Mouse (Mus musculus) embryonic facial prominence, embryonic 14.5 days (tissue): ENCODE data around the gene Igf2bp2. TPM values are rescaled to one million over a fixed set of nuclear protein-coding genes. Genes with fewer than 3 reads are reported as not detected.
A peak's percentile ranks its signal among the peaks of the same experiment; 100 is the strongest.

ENCODE experiments used
- ATAC-seq: fragments of 200-750 bp; cut with Nextera tagmentation; 2 replicates; pipeline ENCODE4 v1.8.0; 2017; ENCODE audit warnings: low read depth, moderate number of reproducible peaks, moderate TSS enrichment
- DNase-seq: peaks from one replicate; pipeline ENCODE4 v3.0.0-alpha.2; 2015; ENCODE audit warnings: low spot score
- H3K27ac ChIP-seq: fragments of 300-500 bp; sonication (generic); replicated peaks from 2 replicates; pipeline ENCODE4 v1.5.1; 2014; ENCODE audit warnings: low read depth, mild to moderate bottlenecking, low read length, moderate library complexity
- H3K27me3 ChIP-seq: fragments of 300-500 bp; sonication (generic); replicated peaks from 2 replicates; pipeline ENCODE4 v1.6.1; 2014; ENCODE audit warnings: low read length; ENCODE audit not compliant: control insufficient read depth, insufficient read depth
- H3K36me3 ChIP-seq: fragments of 300-500 bp; sonication (generic); 2 replicates; pipeline ENCODE4 v1.6.1; 2014; ENCODE audit warnings: low read length, mixed read lengths; ENCODE audit not compliant: control insufficient read depth, insufficient read depth
- H3K4me1 ChIP-seq: fragments of 300-500 bp; sonication (generic); 2 replicates; pipeline ENCODE4 v1.6.1; 2014; ENCODE audit warnings: antibody characterized with exemption, low read length; ENCODE audit not compliant: control insufficient read depth, insufficient read depth
- H3K4me2 ChIP-seq: fragments of 300-500 bp; sonication (generic); 2 replicates; pipeline ENCODE4 v1.6.1; 2014; ENCODE audit warnings: low read depth, mild to moderate bottlenecking, low read length, moderate library complexity, mixed read lengths
- H3K4me3 ChIP-seq: fragments of 300-500 bp; sonication (generic); 2 replicates; pipeline ENCODE4 v1.5.1; 2014; ENCODE audit warnings: low read depth, mild to moderate bottlenecking, low read length
- H3K9ac ChIP-seq: fragments of 300-500 bp; sonication (generic); 2 replicates; pipeline ENCODE4 v1.6.1; 2014; ENCODE audit warnings: low read depth, mild to moderate bottlenecking, low read length, moderate library complexity, mixed read lengths
- H3K9me3 ChIP-seq: fragments of 300-500 bp; sonication (generic); 2 replicates; pipeline ENCODE4 v1.6.1; 2016; ENCODE audit warnings: low read length; ENCODE audit not compliant: control insufficient read depth
- WGBS: fragments of 180-500 bp; shearing (Covaris S2); extraction: QIAGEN DNeasy Blood & Tissue Kit; methylation state at CpG from one replicate; pipeline ENCODE4 v1.1.7; 2014; 5-methylcytosine and 5-hydroxymethylcytosine counted together
- polyA plus RNA-seq: library from polyadenylated mRNA; unstranded; fragments of >200 nt; fragmentation: Nextera tagmentation; extraction: Ambion mirVana; gene quantifications from 2 replicates; pipeline ENCODE4 v1.2.1, GENCODE M21; 2014

Igf2bp2 gene
- polyA plus RNA-seq, 1 experiment from 2014 or later, result 74.7 TPM

- Histone ChIP-seq H3K27me3 (no peaks in the 10 kb centered on the region), H3K9me3 (0 out of 2 replicates have a peak, but pooled peaks cover 5% of the 10 kb centered on the region), H3K36me3 (no peaks in the 10 kb centered on the region), H3K9ac (no peak overlapping the region), H3K4me3 (no peak overlapping the region), H3K4me1 (no peaks in the 10 kb centered on the region), H3K4me2 (no peak overlapping the region), H3K27ac (no peak overlapping the region)
- no peak for ATAC-seq
- no peak for DNase-seq
- 69% methylated on average over 2 of the region's 2 CpGs for WGBS
These were observed 14.9 kb upstream of the Igf2bp2 start for GRCm38 (mm10) chr16:22177999-22178398.

DNA sequence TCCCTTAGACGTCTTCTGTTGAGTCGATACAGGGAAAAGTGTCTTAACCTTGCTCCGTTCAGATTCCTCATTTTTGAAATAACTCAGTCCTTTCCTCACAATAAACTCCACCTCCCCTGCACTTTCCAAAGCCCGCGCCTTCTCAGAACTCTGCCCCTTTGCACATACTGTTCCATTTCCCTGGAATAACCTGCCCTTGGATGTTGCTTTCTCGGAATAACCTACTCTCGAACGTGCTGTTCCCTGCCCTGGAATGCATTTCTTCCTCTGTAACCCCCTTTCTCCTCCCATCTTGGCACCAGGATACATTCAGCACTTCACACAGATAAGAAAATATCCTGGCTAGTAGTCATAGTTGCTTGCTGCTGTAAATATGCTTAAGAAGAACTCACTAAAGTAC is 5.6 kb upstream of the Igf2bp2 start:
- Histone ChIP-seq H3K4me1 (no peaks in the 10 kb centered on the region), H3K9ac (no peak overlapping the region), H3K27ac (no peak overlapping the region), H3K9me3 (no peaks in the 10 kb centered on the region), H3K36me3 (no peaks in the 10 kb centered on the region), H3K4me2 (no peak overlapping the region), H3K4me3 (no peak overlapping the region), H3K27me3 (no peaks in the 10 kb centered on the region)
- DNase-seq (no peak), ATAC-seq (no peak)
- WGBS, result 89% methylated on average over 8 of the region's 8 CpGs

DNA sequence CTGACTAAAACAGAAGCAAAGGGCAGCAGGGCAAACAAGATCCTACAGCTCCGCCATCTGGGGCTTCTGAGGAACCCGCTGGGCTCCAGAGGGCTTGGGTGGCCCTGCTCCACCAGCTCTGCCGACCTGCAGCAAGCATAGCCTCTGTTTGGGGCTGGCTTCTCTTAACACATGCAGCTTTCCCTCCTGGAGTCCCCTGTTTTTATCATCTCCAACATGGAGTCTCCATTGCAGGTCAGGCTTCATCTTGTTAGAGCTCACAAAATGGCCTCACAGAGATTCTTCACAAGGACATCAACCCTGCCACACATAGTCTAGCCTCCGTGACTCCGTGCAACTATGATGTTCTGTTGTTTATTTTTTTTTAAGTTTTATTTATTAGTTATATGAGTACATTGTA is 2.5 kb upstream of the Igf2bp2 start:
- DNase-seq (no peak), ATAC-seq (no peak)
- H3K4me2 ChIP-seq, result no peak overlapping the region
- H3K27ac ChIP-seq, result no peak overlapping the region
- H3K4me3 ChIP-seq, result no peak overlapping the region
- no peaks in the 10 kb centered on the region for H3K9me3 ChIP-seq
- no peak overlapping the region for H3K9ac ChIP-seq
- no peaks in the 10 kb centered on the region for H3K36me3 ChIP-seq
- H3K27me3 ChIP-seq, result no peaks in the 10 kb centered on the region
- WGBS, result 92% methylated on average over 5 of the region's 5 CpGs
- no peaks in the 10 kb centered on the region for H3K4me1 ChIP-seq

- Histone ChIP-seq H3K36me3 (no peaks in the 10 kb centered on the region), H3K27me3 (no peaks in the 10 kb centered on the region), H3K4me3 (no peak overlapping the region), H3K9ac (0 out of 2 replicates have a peak overlapping the region, but pooled peaks have one; percentile 97), H3K27ac (no peak overlapping the region), H3K4me1 (peaks cover 8% of the 10 kb centered on the region; the same call in 1 of the 2 replicates), H3K9me3 (no peaks in the 10 kb centered on the region), H3K4me2 (peak overlapping the region; percentile 81)
- 54% methylated on average over 8 of the region's 8 CpGs for WGBS
- DNase-seq (no peak), ATAC-seq (no peak)
These were observed 1.3 kb upstream of the Igf2bp2 start for GRCm38 (mm10) chr16:22164446-22164845.

GRCm38 (mm10) chr16:22163456-22163851 is 355 bp upstream of the Igf2bp2 start:
- Histone ChIP-seq H3K9ac (peak overlapping the region; percentile 97), H3K36me3 (no peaks in the 10 kb centered on the region), H3K4me3 (peak overlapping the region; percentile 96), H3K9me3 (no peaks in the 10 kb centered on the region), H3K4me1 (peaks cover 12% of the 10 kb centered on the region), H3K27ac (peak overlapping the region; percentile 93), H3K27me3 (no peaks in the 10 kb centered on the region), H3K4me2 (peak overlapping the region; percentile 81)
- DNase-seq (peak; percentile 84), ATAC-seq (peak; percentile 50)
- WGBS, result 1% methylated on average over 19 of the region's 27 CpGs

DNA sequence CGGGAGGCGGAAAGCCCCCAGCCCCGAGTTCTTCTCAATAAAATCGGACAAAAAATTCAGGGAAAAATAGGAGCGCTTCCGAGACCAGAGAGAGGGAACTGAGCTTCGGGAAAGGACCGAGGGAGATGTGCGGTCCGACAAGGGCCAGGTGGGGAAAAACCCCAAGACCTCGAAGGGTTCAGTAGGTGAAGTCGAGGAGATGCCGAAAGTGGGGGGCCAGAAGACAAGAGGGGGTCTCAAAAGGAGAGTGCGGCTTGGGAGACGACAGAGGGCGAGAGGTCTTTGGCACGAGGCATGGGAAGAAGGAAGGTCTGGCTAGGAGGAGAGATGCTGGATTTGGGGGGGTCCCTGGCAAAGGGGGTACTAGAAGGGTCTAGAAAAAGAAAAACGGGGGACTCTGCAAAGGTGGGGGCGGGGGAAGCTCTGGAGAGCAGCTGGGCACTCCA is 1.0 kb downstream of the Igf2bp2 start:
- no peak for ATAC-seq

GRCm38 (mm10) chr16:22161351-22162065 is 1.6 kb downstream of the Igf2bp2 start:
- Histone ChIP-seq H3K4me2 (peak overlapping the region; percentile 81), H3K27me3 (no peaks in the 10 kb centered on the region), H3K9ac (peak overlapping the region; percentile 97), H3K4me3 (peak overlapping the region; percentile 96), H3K4me1 (peaks cover 17% of the 10 kb centered on the region), H3K36me3 (no peaks in the 10 kb centered on the region), H3K9me3 (no peaks in the 10 kb centered on the region), H3K27ac (peak overlapping the region; percentile 93)
- DNase-seq (peak; percentile 74), ATAC-seq (peak; percentile 34; the same call in 1 of the 2 replicates)
- WGBS, result under 1% methylated on average over 49 of the region's 71 CpGs

More for the DNA sequence above, 1.0 kb downstream of the Igf2bp2 start:
- H3K27ac ChIP-seq, result peak overlapping the region; percentile 93
- peaks cover 17% of the 10 kb centered on the region for H3K4me1 ChIP-seq
- no peaks in the 10 kb centered on the region for H3K27me3 ChIP-seq
- DNase-seq, result peak; percentile 20
- peak overlapping the region; percentile 96 for H3K4me3 ChIP-seq
- peak overlapping the region; percentile 97 for H3K9ac ChIP-seq
- no peaks in the 10 kb centered on the region for H3K9me3 ChIP-seq
- H3K36me3 ChIP-seq, result no peaks in the 10 kb centered on the region
- H3K4me2 ChIP-seq, result peak overlapping the region; percentile 81
- under 1% methylated on average over 18 of the region's 19 CpGs for WGBS

DNA sequence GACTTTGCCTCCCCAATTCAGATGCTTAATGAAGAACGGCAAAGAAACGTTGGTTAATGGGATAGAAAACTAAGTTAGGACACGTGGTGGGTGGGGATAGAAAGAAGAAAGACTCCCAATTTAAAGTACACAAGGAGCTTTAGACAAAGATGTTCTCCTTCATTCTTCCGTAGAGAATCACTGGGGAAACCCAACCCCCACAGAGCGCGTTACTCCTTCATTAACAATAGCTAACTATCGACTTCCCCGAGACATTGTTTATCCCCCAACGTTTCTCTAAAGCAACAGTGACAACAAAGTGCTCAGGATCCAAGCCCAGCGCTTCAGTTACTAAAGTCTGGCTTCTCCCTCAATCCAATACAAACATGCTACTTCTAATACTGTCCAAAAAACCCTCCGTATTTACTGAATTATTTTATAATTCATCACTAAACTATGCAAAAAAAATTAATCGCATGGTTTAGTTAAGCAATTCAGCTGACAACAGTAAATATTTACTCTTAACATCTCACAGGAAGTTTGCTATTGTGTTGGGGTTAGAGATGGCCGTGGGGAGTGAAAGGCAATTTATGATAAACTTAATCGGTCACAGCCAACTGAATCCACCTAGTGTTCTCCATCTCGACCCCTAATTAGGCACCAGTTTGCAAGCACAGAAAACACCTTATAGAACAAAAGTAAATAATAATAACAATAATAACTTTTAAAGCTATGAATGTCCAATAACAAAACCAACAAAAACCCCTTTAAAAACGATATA is 2.5 kb downstream of the Igf2bp2 start:
- Histone ChIP-seq H3K36me3 (no peaks in the 10 kb centered on the region), H3K4me2 (peak overlapping the region; percentile 81), H3K4me3 (peak overlapping the region; percentile 96), H3K4me1 (peaks cover 17% of the 10 kb centered on the region), H3K9ac (peak overlapping the region; percentile 97), H3K9me3 (no peaks in the 10 kb centered on the region), H3K27me3 (no peaks in the 10 kb centered on the region), H3K27ac (no peak overlapping the region)
- ATAC-seq, result no peak
- no peak for DNase-seq
- under 1% methylated on average over 16 of the region's 16 CpGs for WGBS
